Mouse (Mus musculus) limb, embryonic 11.5 days (tissue): ENCODE results near the gene Wipf3. TPM values are rescaled to one million over a fixed set of nuclear protein-coding genes. Genes with fewer than 3 reads are reported as not detected.

ENCODE experiments used
- polyA plus RNA-seq: library from polyadenylated mRNA; unstranded; fragments of >200 nt; fragmentation: Nextera tagmentation; extraction: Ambion mirVana; gene quantifications from 2 replicates; pipeline ENCODE4 v1.2.1, GENCODE M21; 2014

The Wipf3 gene
- polyA plus RNA-seq, 1 experiment from 2014 or later = 0.95 TPM

Other genes starting within 250 kb of the Wipf3 start
- 0.09 and 0.24 TPM in 2 replicates for gene Prr15, start 103.8 kb upstream of the Wipf3 start, polyA plus RNA-seq
- 8.5 and 9.1 TPM in 2 replicates for gene Scrn1, start 136.9 kb downstream of the Wipf3 start, polyA plus RNA-seq
- gene Plekha8, start 165.5 kb downstream of the Wipf3 start, polyA plus RNA-seq = 26.5 and 28.8 TPM in 2 replicates
- gene Fkbp14, start 167.7 kb downstream of the Wipf3 start, polyA plus RNA-seq = 19.2 and 20.4 TPM in 2 replicates